Mouse (Mus musculus): ENCODE data around the gene Med18. TPM values are rescaled to one million over a fixed set of nuclear protein-coding genes. Genes with fewer than 3 reads are reported as not detected.
"Not testable (repeated sequence)": the region's sequence is repeated elsewhere in the genome, so short reads cannot be mapped to it uniquely, and the experiment has no call there.

Med18 gene
- polyA plus RNA-seq, 1 experiment = 19.3 TPM

- TF ChIP-seq CTCF (IDR thresholded peaks at IDR 0.05; ENCODE audit: control insufficient read depth, insufficient read depth, low read length) = no peak
- no peak for TF ChIP-seq POLR2A (IDR thresholded peaks at IDR 0.05; ENCODE audit: borderline replicate concordance, control insufficient read depth, low read depth, low read length)
- 60% methylated on average over 4 of the region's 4 CpGs for WGBS
- no peak overlapping the region for H3K4me3 ChIP-seq (replicated peaks; ENCODE audit: control insufficient read depth, low read depth, low read length)
- H3K4me1 ChIP-seq (ENCODE audit: control insufficient read depth, insufficient read depth, low read length) = peaks cover 1% of the 10 kb centered on the region; the same call in 1 of the 2 replicates
- peak overlapping the region; percentile 70; the same call in 1 of the 2 replicates for H3K27ac ChIP-seq (ENCODE audit: control insufficient read depth, insufficient read depth, low read depth, low read length, poor library complexity)
Observed at GRCm38 (mm10) chr4:132427493-132427892, 36.2 kb downstream of the Med18 start.

- H3K4me1 ChIP-seq (ENCODE audit: control insufficient read depth, insufficient read depth, low read length) = peaks cover 1% of the 10 kb centered on the region; the same call in 1 of the 2 replicates
- TF ChIP-seq CTCF (IDR thresholded peaks at IDR 0.05; ENCODE audit: control insufficient read depth, insufficient read depth, low read length) = no peak
- TF ChIP-seq POLR2A (IDR thresholded peaks at IDR 0.05; ENCODE audit: borderline replicate concordance, control insufficient read depth, low read depth, low read length) = no peak
- 35% methylated on average over 2 of the region's 2 CpGs for WGBS
Observed at GRCm38 (mm10) chr4:132426021-132426420, 37.7 kb downstream of the Med18 start.

DNA sequence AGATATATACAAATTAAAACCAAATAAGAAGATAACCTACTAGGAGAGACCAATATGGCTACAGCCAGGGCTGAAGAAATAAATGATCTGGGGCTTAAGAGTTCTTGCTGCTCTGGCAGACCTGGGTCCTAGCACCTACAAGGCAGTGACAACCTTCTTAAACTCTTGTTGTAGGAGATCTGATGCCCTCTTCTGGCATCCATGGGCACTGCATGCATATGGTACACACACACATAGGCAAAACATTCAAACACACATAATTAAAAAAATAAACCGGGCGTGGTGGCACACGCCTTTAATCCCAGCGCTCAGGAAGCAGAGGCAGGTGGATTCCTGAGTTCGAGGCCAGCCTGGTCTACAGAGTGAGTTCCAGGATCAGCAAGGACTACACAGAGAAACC lies 39.0 kb downstream of the Med18 start:
- peaks cover 1% of the 10 kb centered on the region; the same call in 1 of the 2 replicates for H3K4me1 ChIP-seq (ENCODE audit: control insufficient read depth, insufficient read depth, low read length)
- H3K27ac ChIP-seq (ENCODE audit: control insufficient read depth, insufficient read depth, low read depth, low read length, poor library complexity) = no peak overlapping the region
- TF ChIP-seq POLR2A (IDR thresholded peaks at IDR 0.05; ENCODE audit: borderline replicate concordance, control insufficient read depth, low read depth, low read length) (no peak), CTCF (IDR thresholded peaks at IDR 0.05; ENCODE audit: control insufficient read depth, insufficient read depth, low read length) (no peak)
- 91% methylated on average over 5 of the region's 5 CpGs for WGBS
- H3K4me3 ChIP-seq (replicated peaks; ENCODE audit: control insufficient read depth, low read depth, low read length) = no peak overlapping the region

More at GRCm38 (mm10) chr4:132426021-132426420, 37.7 kb downstream of the Med18 start:
- Histone ChIP-seq H3K27ac (ENCODE audit: control insufficient read depth, insufficient read depth, low read depth, low read length, poor library complexity) (no peak overlapping the region), H3K4me3 (replicated peaks; ENCODE audit: control insufficient read depth, low read depth, low read length) (no peak overlapping the region)

DNA sequence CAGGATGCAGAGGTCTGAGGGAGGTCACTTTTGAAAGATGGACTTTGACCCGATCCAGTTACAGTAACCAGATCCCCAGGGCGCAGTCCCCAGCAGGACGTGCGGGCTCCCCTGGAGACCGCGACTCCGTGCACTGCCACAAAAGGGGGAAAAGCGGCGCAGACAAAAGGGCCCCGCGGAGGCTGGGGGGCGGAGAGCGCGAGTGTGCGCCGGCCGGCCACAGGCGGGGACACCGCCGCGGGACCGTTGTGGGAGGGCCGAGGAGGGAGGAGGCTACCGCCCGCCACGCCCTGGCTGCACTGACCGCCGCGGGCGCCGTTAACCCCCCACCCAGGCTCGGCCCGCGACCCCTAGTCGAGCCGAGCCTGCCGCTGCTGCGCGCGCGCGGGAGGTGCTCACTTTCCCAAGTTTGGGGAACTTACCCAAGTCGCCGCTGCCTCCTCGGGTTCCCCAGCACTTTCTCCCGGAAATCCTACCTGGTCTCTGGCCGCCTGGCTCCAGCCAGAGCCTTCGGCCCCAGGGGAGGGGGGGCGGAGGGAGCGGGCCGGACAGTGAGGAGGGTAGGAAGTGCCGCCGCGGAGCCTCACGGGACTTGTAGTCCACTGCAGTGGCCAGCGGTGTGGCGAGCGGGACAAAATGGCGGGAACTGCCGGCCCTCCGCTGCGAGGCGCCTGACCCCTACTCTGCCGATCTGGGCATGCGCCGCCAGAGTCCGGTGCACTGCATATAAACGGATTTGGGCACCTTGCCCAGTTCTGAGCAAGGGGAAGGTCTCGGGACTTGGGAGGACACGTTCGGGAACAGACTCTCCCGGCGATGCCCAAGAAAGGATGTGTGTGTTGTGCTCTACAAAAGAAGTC lies 41.6 kb downstream of the Med18 start, which contains the start of gene Phactr4:
TSS of gene Phactr4 (minus strand) at position 567 of the 860 bp plus-strand sequence.
- TF ChIP-seq CTCF (IDR thresholded peaks at IDR 0.05; ENCODE audit: control insufficient read depth, insufficient read depth, low read length) = no peak
- peak; percentile 79; the same call in 1 of the 2 replicates for TF ChIP-seq POLR2A (IDR thresholded peaks at IDR 0.05; ENCODE audit: borderline replicate concordance, control insufficient read depth, low read depth, low read length)
- Histone ChIP-seq H3K4me1 (ENCODE audit: control insufficient read depth, insufficient read depth, low read length) (no peaks in the 10 kb centered on the region; the same call in 1 of the 2 replicates), H3K4me3 (replicated peaks; ENCODE audit: control insufficient read depth, low read depth, low read length) (peak within 1 kb of the TSS; percentile 92), H3K27ac (ENCODE audit: control insufficient read depth, insufficient read depth, low read depth, low read length, poor library complexity) (peak within 1 kb of the TSS; percentile 98)
- under 1% methylated on average over 71 of the region's 73 CpGs for WGBS

DNA sequence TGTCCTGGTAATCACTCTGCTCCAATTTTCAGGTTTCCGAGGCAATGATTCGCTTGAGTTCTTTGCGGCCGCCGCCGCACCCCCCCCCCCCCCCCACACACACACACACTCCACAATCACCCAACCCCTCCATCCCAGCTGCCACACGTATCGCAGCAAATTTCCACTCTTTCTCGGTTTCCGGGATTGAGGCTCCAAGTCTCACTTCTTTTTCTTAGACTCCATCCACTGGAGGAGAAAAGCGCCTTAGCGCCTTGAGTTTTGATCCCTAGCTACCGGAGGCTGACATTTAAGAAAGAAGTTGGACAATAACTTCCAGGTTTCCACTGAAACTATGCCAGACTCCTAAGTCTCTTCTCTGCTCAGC lies 42.2 kb downstream of the Med18 start:
- Histone ChIP-seq H3K4me1 (ENCODE audit: control insufficient read depth, insufficient read depth, low read length) (no peaks in the 10 kb centered on the region; the same call in 1 of the 2 replicates), H3K4me3 (replicated peaks; ENCODE audit: control insufficient read depth, low read depth, low read length) (peak overlapping the region; percentile 92), H3K27ac (ENCODE audit: control insufficient read depth, insufficient read depth, low read depth, low read length, poor library complexity) (peak overlapping the region; percentile 98)
- TF ChIP-seq CTCF (IDR thresholded peaks at IDR 0.05; ENCODE audit: control insufficient read depth, insufficient read depth, low read length) (no peak), POLR2A (IDR thresholded peaks at IDR 0.05; ENCODE audit: borderline replicate concordance, control insufficient read depth, low read depth, low read length) (no peak)
- under 1% methylated on average over 13 of the region's 13 CpGs for WGBS

GRCm38 (mm10) chr4:132420471-132420870 lies 43.2 kb downstream of the Med18 start:
- Histone ChIP-seq H3K4me1 (ENCODE audit: control insufficient read depth, insufficient read depth, low read length) (no peaks in the 10 kb centered on the region; the same call in 1 of the 2 replicates), H3K4me3 (replicated peaks; ENCODE audit: control insufficient read depth, low read depth, low read length) (no peak overlapping the region), H3K27ac (ENCODE audit: control insufficient read depth, insufficient read depth, low read depth, low read length, poor library complexity) (no peak overlapping the region)
- WGBS = 62% methylated on average over 5 of the region's 5 CpGs
- TF ChIP-seq CTCF (IDR thresholded peaks at IDR 0.05; ENCODE audit: control insufficient read depth, insufficient read depth, low read length) (no peak), POLR2A (IDR thresholded peaks at IDR 0.05; ENCODE audit: borderline replicate concordance, control insufficient read depth, low read depth, low read length) (no peak)

DNA sequence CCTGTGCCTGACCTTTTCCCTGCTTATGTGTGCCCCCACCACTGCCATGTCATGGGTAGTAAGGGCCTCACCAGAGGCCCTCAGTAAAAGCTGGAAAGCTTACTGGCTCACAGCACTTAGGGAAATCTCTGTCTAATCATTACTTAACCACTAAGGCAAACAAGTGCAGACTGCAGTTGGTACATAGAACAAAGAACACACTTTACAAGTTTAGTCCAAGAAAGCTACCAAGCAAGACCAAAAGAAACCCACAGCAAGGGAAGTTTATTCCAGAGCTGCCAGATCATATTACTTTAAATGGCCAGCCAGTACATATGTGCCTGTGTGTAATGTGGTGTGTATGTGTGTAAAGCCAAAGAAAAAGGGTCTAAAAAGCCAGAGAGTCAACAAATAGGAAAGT lies 47.8 kb downstream of the Med18 start:
- Histone ChIP-seq H3K4me3 (replicated peaks; ENCODE audit: control insufficient read depth, low read depth, low read length) (no peak overlapping the region), H3K4me1 (ENCODE audit: control insufficient read depth, insufficient read depth, low read length) (no peaks in the 10 kb centered on the region; the same call in 1 of the 2 replicates), H3K27ac (ENCODE audit: control insufficient read depth, insufficient read depth, low read depth, low read length, poor library complexity) (no peak overlapping the region)
- no peak for TF ChIP-seq POLR2A (IDR thresholded peaks at IDR 0.05; ENCODE audit: borderline replicate concordance, control insufficient read depth, low read depth, low read length)

DNA sequence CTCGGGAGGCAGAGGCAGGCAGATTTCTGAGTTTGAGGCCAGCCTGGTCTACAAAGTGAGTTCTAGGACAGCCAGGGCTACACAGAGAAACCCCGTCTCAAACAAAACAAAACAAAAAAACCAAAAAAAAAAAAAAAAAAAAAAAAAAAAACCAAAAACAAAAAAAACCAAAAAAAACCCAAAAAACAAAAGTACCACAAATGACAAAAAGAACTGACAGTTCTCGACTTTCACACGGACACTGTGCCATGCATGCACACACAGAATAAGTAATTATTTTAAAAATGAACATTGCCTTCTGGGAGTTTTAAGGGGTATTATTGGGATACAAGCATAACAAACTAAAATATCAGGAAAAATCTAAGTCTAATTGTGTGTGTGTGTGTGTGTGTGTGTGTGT lies 50.5 kb downstream of the Med18 start:
- H3K27ac ChIP-seq (ENCODE audit: control insufficient read depth, insufficient read depth, low read depth, low read length, poor library complexity); H3K4me1 ChIP-seq (ENCODE audit: control insufficient read depth, insufficient read depth, low read length); H3K4me3 ChIP-seq (replicated peaks; ENCODE audit: control insufficient read depth, low read depth, low read length): not testable (repeated sequence)
- WGBS = 88% methylated on average over 4 of the region's 4 CpGs

Measured in bone marrow, adult 2 months (tissue).